ENCODE assay signal across 34 mouse cellular contexts in genomic region chr3:130841755-130842154, GRCm38 (mm10).
"Had no signal": no experiment of that assay in that cellular context is flagged by ENCODE, and none has a peak within 500 bp of the region (broad histone marks: within the 10 kb centered on the region; RNA-seq: fewer than 3 reads in every experiment).

No protein-coding gene starts in this region.

- H3K9me3 ChIP-seq: heart, embryonic 10.5 days; heart, embryonic 15.5 days; hindbrain, embryonic 10.5 days; hindbrain, embryonic 12.5 days; hindbrain, embryonic 13.5 days; hindbrain, embryonic 15.5 days; intestine, embryonic 15.5 days; kidney, embryonic 15.5 days had no signal

- H3K9ac ChIP-seq: heart, embryonic 12.5 days; heart, embryonic 13.5 days; heart, embryonic 15.5 days; hindbrain, embryonic 12.5 days; hindbrain, embryonic 13.5 days; hindbrain, embryonic 14.5 days; hindbrain, embryonic 15.5 days; intestine, embryonic 15.5 days; kidney, embryonic 15.5 days had no signal

- H3K36me3 ChIP-seq: heart, embryonic 10.5 days; heart, embryonic 12.5 days; heart, embryonic 13.5 days; heart, embryonic 15.5 days; hindbrain, embryonic 10.5 days; hindbrain, embryonic 12.5 days; hindbrain, embryonic 13.5 days; hindbrain, embryonic 15.5 days; intestine, embryonic 15.5 days; kidney, embryonic 15.5 days had no signal

- H3K27ac ChIP-seq: heart, embryonic 10.5 days; heart, embryonic 13.5 days; heart, embryonic 15.5 days; hindbrain, embryonic 10.5 days; hindbrain, embryonic 12.5 days; hindbrain, embryonic 13.5 days; hindbrain, embryonic 14.5 days; hindbrain, embryonic 15.5 days; hindbrain, postnatal 0 days; intestine, embryonic 15.5 days; kidney, embryonic 15.5 days; kidney, postnatal 0 days; layer of hippocampus, adult 2 months had no signal

- H3K4me2 ChIP-seq: heart, embryonic 11.5 days; heart, embryonic 12.5 days; heart, embryonic 13.5 days; heart, embryonic 15.5 days; hindbrain, embryonic 12.5 days; hindbrain, embryonic 13.5 days; hindbrain, embryonic 14.5 days; hindbrain, embryonic 15.5 days; intestine, embryonic 15.5 days; kidney, embryonic 15.5 days had no signal

- DNase-seq: heart, postnatal 10 days; heart, postnatal 14 days; heart, postnatal 36 days; heart, postnatal 4 days; kidney, adult 11 months; kidney, adult 18-20 months; kidney, adult 2 months; kidney, adult 8-10 months; kidney, adult 9 months; kidney, postnatal 10 days; kidney, postnatal 14 days; kidney, postnatal 25 days; kidney, postnatal 36 days; kidney, postnatal 4 days; layer of hippocampus, adult 9-11 months; layer of hippocampus, postnatal 36 days had no signal

- H3K4me1 ChIP-seq: heart, embryonic 10.5 days; heart, embryonic 13.5 days; heart, embryonic 15.5 days; hindbrain, embryonic 12.5 days; hindbrain, embryonic 13.5 days; hindbrain, embryonic 15.5 days; intestine, embryonic 15.5 days had no signal

- H3K27me3 ChIP-seq: heart, embryonic 12.5 days; heart, embryonic 13.5 days; heart, embryonic 15.5 days; hindbrain, embryonic 12.5 days; hindbrain, embryonic 13.5 days; intestine, embryonic 15.5 days; kidney, embryonic 15.5 days had no signal

- ATAC-seq: hindbrain, embryonic 16.5 days; hindbrain, postnatal 0 days; intestine, embryonic 15.5 days; intestine, embryonic 16.5 days; intestine, postnatal 0 days had no signal

- H3K4me3 ChIP-seq: heart, embryonic 10.5 days; heart, embryonic 12.5 days; heart, embryonic 13.5 days; heart, embryonic 15.5 days; hindbrain, embryonic 10.5 days; hindbrain, embryonic 12.5 days; hindbrain, embryonic 13.5 days; hindbrain, embryonic 15.5 days; intestine, embryonic 15.5 days; kidney, embryonic 15.5 days; layer of hippocampus, adult 2 months had no signal
